Mouse (Mus musculus): ENCODE results near the gene Crygb.
A peak's percentile ranks its signal among the peaks of the same experiment; 100 is the strongest.

Crygb gene

GRCm38 (mm10) chr1:65082188-65082587 lies at the start of gene Crygb:
Gene Crygb, minus strand, starts transcription at chr1:65082288.
- no peak for DNase-seq (ENCODE audit: low spot score)

GRCm38 (mm10) chr1:65131671-65132070 lies 49.6 kb upstream of the Crygb start:
- no peak for DNase-seq (ENCODE audit: low spot score)

- DNase-seq (ENCODE audit: low spot score): no peak
Measured at GRCm38 (mm10) chr1:65130226-65130625, 48.1 kb upstream of the Crygb start.

GRCm38 (mm10) chr1:65129634-65130180 lies 47.6 kb upstream of the Crygb start:
- no peak for DNase-seq (ENCODE audit: low spot score)

GRCm38 (mm10) chr1:65122574-65123372 lies 40.7 kb upstream of the Crygb start, which contains the start of gene D630023F18Rik:
Gene D630023F18Rik, minus strand, starts transcription at chr1:65123214.
- peak; percentile 8 for DNase-seq (ENCODE audit: low spot score)

- no peak for DNase-seq (ENCODE audit: low spot score)
Measured at GRCm38 (mm10) chr1:65119438-65119837, 37.4 kb upstream of the Crygb start, which contains the start of gene Gm28845. Gene Gm28845, minus strand, starts transcription at chr1:65119558.

- DNase-seq (ENCODE audit: low spot score): no peak
Measured at GRCm38 (mm10) chr1:65118150-65118913, 36.2 kb upstream of the Crygb start.

GRCm38 (mm10) chr1:65113536-65114172 lies 31.6 kb upstream of the Crygb start:
- no peak for DNase-seq (ENCODE audit: low spot score)

- peak; percentile 21 for DNase-seq (ENCODE audit: low spot score)
Measured at GRCm38 (mm10) chr1:65112807-65113196, 30.7 kb upstream of the Crygb start.

- peak; percentile 85 for DNase-seq (ENCODE audit: low spot score)
Measured at GRCm38 (mm10) chr1:65112031-65112806, 30.1 kb upstream of the Crygb start.

GRCm38 (mm10) chr1:65109756-65110435 lies 27.8 kb upstream of the Crygb start:
- DNase-seq (ENCODE audit: low spot score): no peak

- no peak for DNase-seq (ENCODE audit: low spot score)
Measured at GRCm38 (mm10) chr1:65109196-65109595, 27.1 kb upstream of the Crygb start.

- DNase-seq (ENCODE audit: low spot score): no peak
Measured at GRCm38 (mm10) chr1:65107654-65108279, 25.7 kb upstream of the Crygb start.

GRCm38 (mm10) chr1:65103273-65103672 lies 21.2 kb upstream of the Crygb start, which contains the start of gene Cryga:
Gene Cryga, minus strand, starts transcription at chr1:65103373.
- DNase-seq (ENCODE audit: low spot score): no peak

- DNase-seq (ENCODE audit: low spot score): no peak
Measured at GRCm38 (mm10) chr1:65096953-65097352, 14.9 kb upstream of the Crygb start.

- DNase-seq (ENCODE audit: low spot score): no peak
Measured at GRCm38 (mm10) chr1:65091566-65091965, 9.5 kb upstream of the Crygb start.

GRCm38 (mm10) chr1:65090370-65090769 lies 8.3 kb upstream of the Crygb start:
- DNase-seq (ENCODE audit: low spot score): no peak

GRCm38 (mm10) chr1:65088567-65089356 lies 6.7 kb upstream of the Crygb start:
- DNase-seq (ENCODE audit: low spot score): peak; percentile 8

GRCm38 (mm10) chr1:65075607-65076006 lies 6.5 kb downstream of the Crygb start:
- DNase-seq (ENCODE audit: low spot score): no peak

Data from MN1 (cell line).